Comparison of ENCODE assay signal across 7 mouse cellular contexts in genomic region chr2:157424126-157424903, GRCm38 (mm10). TPM values are rescaled to one million over a fixed set of nuclear protein-coding genes. Genes with fewer than 3 reads are reported as not detected.
DNase-seq lines count a peak whose midpoint lies in the region; ATAC-seq and TF ChIP-seq lines count a peak whose summit lies in the region.

No protein-coding gene starts in this region.

- peak overlapping the region; percentile 90 for H3K27ac ChIP-seq in forebrain, embryonic 16.5 days (ENCODE audit: low read length)
- H3K27ac ChIP-seq in intestine, embryonic 15.5 days, result peak overlapping the region; percentile 96
- peak overlapping the region; percentile 97 for H3K27ac ChIP-seq in lung, postnatal 0 days (ENCODE audit: low read length)
- peak overlapping the region; percentile 97 for H3K27ac ChIP-seq in stomach, embryonic 16.5 days (ENCODE audit: low read length)

- ATAC-seq in forebrain, embryonic 16.5 days, result peak; percentile 32
- no peak for ATAC-seq in intestine, embryonic 15.5 days
- 0 out of 2 replicates have a peak, but pooled peaks have one; percentile 1 for ATAC-seq in lung, postnatal 0 days
- no peak for ATAC-seq in stomach, embryonic 16.5 days (ENCODE audit: insufficient read depth, low FRiP score)

- no peak for TF ChIP-seq CTCF in lung, postnatal 0 days (IDR thresholded peaks at IDR 0.05)

- no peaks in the 10 kb centered on the region for H3K27me3 ChIP-seq in forebrain, embryonic 16.5 days (replicated peaks; ENCODE audit: control insufficient read depth, insufficient read depth, low read length)
- H3K27me3 ChIP-seq in intestine, embryonic 15.5 days (replicated peaks), result no peaks in the 10 kb centered on the region
- H3K27me3 ChIP-seq in lung, postnatal 0 days (replicated peaks; ENCODE audit: insufficient read depth, low read length), result no peaks in the 10 kb centered on the region
- no peaks in the 10 kb centered on the region for H3K27me3 ChIP-seq in stomach, embryonic 16.5 days (ENCODE audit: control insufficient read depth, insufficient read depth, low read length)

- H3K9ac ChIP-seq in forebrain, embryonic 16.5 days (replicated peaks; ENCODE audit: low read depth, low read length), result peak overlapping the region; percentile 97
- H3K9ac ChIP-seq in intestine, embryonic 15.5 days, result peak overlapping the region; percentile 98
- peak overlapping the region; percentile 98 for H3K9ac ChIP-seq in lung, postnatal 0 days (replicated peaks; ENCODE audit: low read depth)
- H3K9ac ChIP-seq in stomach, embryonic 16.5 days (ENCODE audit: low read length), result peak overlapping the region; percentile 99

- TF ChIP-seq EP300 in lung, postnatal 0 days (IDR thresholded peaks at IDR 0.05), result no peak

- peaks cover 39% of the 10 kb centered on the region for H3K4me1 ChIP-seq in forebrain, embryonic 16.5 days (replicated peaks; ENCODE audit: control insufficient read depth, insufficient read depth, low read length)
- H3K4me1 ChIP-seq in intestine, embryonic 15.5 days (replicated peaks), result peaks cover 65% of the 10 kb centered on the region
- H3K4me1 ChIP-seq in lung, postnatal 0 days (ENCODE audit: insufficient read depth, low read depth, low read length), result peaks cover 14% of the 10 kb centered on the region; the same call in 1 of the 2 replicates
- H3K4me1 ChIP-seq in stomach, embryonic 16.5 days (ENCODE audit: control insufficient read depth, insufficient read depth, low read length), result peaks cover 48% of the 10 kb centered on the region

- WGBS in forebrain, embryonic 16.5 days, result 0% methylated on average over 36 of the region's 98 CpGs
- WGBS in intestine, embryonic 15.5 days, result under 1% methylated on average over 64 of the region's 98 CpGs
- 5% methylated on average over 27 of the region's 98 CpGs for WGBS in lung, postnatal 0 days
- WGBS in stomach, embryonic 16.5 days, result 1% methylated on average over 57 of the region's 98 CpGs

- H3K4me3 ChIP-seq in forebrain, embryonic 16.5 days (replicated peaks; ENCODE audit: low read length), result peak overlapping the region; percentile 79
- peak overlapping the region; percentile 80 for H3K4me3 ChIP-seq in intestine, embryonic 15.5 days (replicated peaks)
- H3K4me3 ChIP-seq in lung, postnatal 0 days (ENCODE audit: low read depth, low read length), result peak overlapping the region; percentile 78
- H3K4me3 ChIP-seq in stomach, embryonic 16.5 days (replicated peaks; ENCODE audit: low read length), result peak overlapping the region; percentile 84

- no peaks in the 10 kb centered on the region for H3K36me3 ChIP-seq in forebrain, embryonic 16.5 days (ENCODE audit: control insufficient read depth, insufficient read depth)
- H3K36me3 ChIP-seq in intestine, embryonic 15.5 days, result no peaks in the 10 kb centered on the region
- 0 out of 2 replicates have a peak, but pooled peaks cover 3% of the 10 kb centered on the region for H3K36me3 ChIP-seq in lung, postnatal 0 days (ENCODE audit: insufficient read depth, low read length)
- H3K36me3 ChIP-seq in stomach, embryonic 16.5 days (ENCODE audit: control insufficient read depth, insufficient read depth, low read length), result no peaks in the 10 kb centered on the region; the same call in 1 of the 2 replicates

- peak; percentile 37 for DNase-seq in thymus, postnatal 14 days
- no peak for DNase-seq in thymus, adult 18-20 months
- DNase-seq in cerebellum, adult 11-12 months, result peak; percentile 53
- peak; percentile 58 for DNase-seq in lung, postnatal 0 days (ENCODE audit: low spot score)

- H3K9me3 ChIP-seq in forebrain, embryonic 16.5 days (ENCODE audit: control insufficient read depth, low read length), result no peaks in the 10 kb centered on the region
- H3K9me3 ChIP-seq in intestine, embryonic 15.5 days, result no peaks in the 10 kb centered on the region
- no peaks in the 10 kb centered on the region for H3K9me3 ChIP-seq in lung, postnatal 0 days (ENCODE audit: low read length)
- no peaks in the 10 kb centered on the region for H3K9me3 ChIP-seq in stomach, embryonic 16.5 days (replicated peaks; ENCODE audit: control insufficient read depth, low read length)

- H3K4me2 ChIP-seq in forebrain, embryonic 16.5 days (ENCODE audit: low read length), result peak overlapping the region; percentile 75
- H3K4me2 ChIP-seq in intestine, embryonic 15.5 days (replicated peaks), result peak overlapping the region; percentile 88
- peak overlapping the region; percentile 91 for H3K4me2 ChIP-seq in lung, postnatal 0 days (replicated peaks; ENCODE audit: low read depth, low read length)
- peak overlapping the region; percentile 87 for H3K4me2 ChIP-seq in stomach, embryonic 16.5 days (ENCODE audit: low read depth, low read length)

RNA-seq across cellular contexts. Expression of gene Src, which starts 6.1 kb away (rescaled TPM):
- polyA plus RNA-seq in forebrain, embryonic 16.5 days (2015; fragmentation: Nextera tagmentation; extraction: Ambion mirVana), result 32.2 and 36.6 TPM in 2 replicates
- 18.1 and 19.4 TPM in 2 replicates for polyA plus RNA-seq in intestine, embryonic 15.5 days (2015; fragmentation: Nextera tagmentation; extraction: Ambion mirVana)
- 16.4 and 18.2 TPM in 2 replicates for polyA plus RNA-seq in lung, postnatal 0 days (2015; fragmentation: Nextera tagmentation; extraction: Ambion mirVana)
- 12.1 and 14.7 TPM in 2 replicates for polyA plus RNA-seq in stomach, embryonic 16.5 days (2015; fragmentation: Nextera tagmentation; extraction: Ambion mirVana)

RNA-seq across cellular contexts. Expression of gene Manbal, which starts 56.9 kb away (rescaled TPM):
- polyA plus RNA-seq in forebrain, embryonic 16.5 days (2015; fragmentation: Nextera tagmentation; extraction: Ambion mirVana), result 97.5 and 105 TPM in 2 replicates
- 68.4 and 73.7 TPM in 2 replicates for polyA plus RNA-seq in intestine, embryonic 15.5 days (2015; fragmentation: Nextera tagmentation; extraction: Ambion mirVana)
- polyA plus RNA-seq in lung, postnatal 0 days (2015; fragmentation: Nextera tagmentation; extraction: Ambion mirVana), result 95.7 and 100 TPM in 2 replicates
- 76.3 and 78.0 TPM in 2 replicates for polyA plus RNA-seq in stomach, embryonic 16.5 days (2015; fragmentation: Nextera tagmentation; extraction: Ambion mirVana)

Comparison
In these comparisons a context has a peak if more than half of its experiments do, and no peak if none do; other contexts are left out.
1. DNase-seq: peak in thymus, postnatal 14 days (single experiment), cerebellum, adult 11-12 months (single experiment) and lung, postnatal 0 days (single experiment); none in thymus, adult 18-20 months (0 of 2).
2. ATAC-seq: peak in forebrain, embryonic 16.5 days (single experiment) and lung, postnatal 0 days (single experiment); none in intestine, embryonic 15.5 days (single experiment) and stomach, embryonic 16.5 days (single experiment).
3. Peak in every context shown above with its lines, with median percentiles within 50 percentile points of each other: H3K27ac ChIP-seq, H3K4me2 ChIP-seq, H3K4me3 ChIP-seq and H3K9ac ChIP-seq.